Mouse (Mus musculus): ENCODE results near the gene Htra3. TPM values are rescaled to one million over a fixed set of nuclear protein-coding genes. Genes with fewer than 3 reads are reported as not detected.
A peak's percentile ranks its signal among the peaks of the same experiment; 100 is the strongest.

The Htra3 gene
- polyA plus RNA-seq, 1 experiment from 2014 or later, result 1.2 TPM

DNA sequence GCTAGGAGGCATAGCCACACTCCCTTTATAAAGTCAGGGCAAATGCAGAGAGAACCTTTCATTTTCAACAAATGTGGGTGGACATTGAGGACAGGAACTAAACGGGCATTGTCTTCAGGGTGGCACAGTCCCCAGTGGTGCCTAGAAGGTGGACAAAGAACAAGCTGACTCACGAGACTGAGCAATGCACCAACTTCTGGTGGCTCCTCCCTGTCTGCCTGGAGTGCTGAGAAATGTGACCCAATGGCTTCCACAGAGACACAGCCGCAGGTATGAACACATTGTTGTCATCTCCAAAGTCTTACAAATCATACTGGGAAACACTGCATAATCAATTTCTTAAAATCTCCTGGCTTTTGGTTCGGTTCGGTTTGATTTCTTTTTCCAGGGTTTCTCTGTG lies 37.9 kb upstream of the Htra3 start:
- Histone ChIP-seq H3K36me3 (no peaks in the 10 kb centered on the region), H3K4me3 (no peak overlapping the region), H3K4me1 (peaks cover under 1% of the 10 kb centered on the region), H3K9ac (no peak overlapping the region), H3K27me3 (replicated peaks) (no peaks in the 10 kb centered on the region), H3K4me2 (no peak overlapping the region), H3K9me3 (replicated peaks) (no peaks in the 10 kb centered on the region), H3K27ac (no peak overlapping the region)
- 60% methylated on average over 5 of the region's 5 CpGs for WGBS (ENCODE audit: insufficient replicate concordance)
- no peak for ATAC-seq

DNA sequence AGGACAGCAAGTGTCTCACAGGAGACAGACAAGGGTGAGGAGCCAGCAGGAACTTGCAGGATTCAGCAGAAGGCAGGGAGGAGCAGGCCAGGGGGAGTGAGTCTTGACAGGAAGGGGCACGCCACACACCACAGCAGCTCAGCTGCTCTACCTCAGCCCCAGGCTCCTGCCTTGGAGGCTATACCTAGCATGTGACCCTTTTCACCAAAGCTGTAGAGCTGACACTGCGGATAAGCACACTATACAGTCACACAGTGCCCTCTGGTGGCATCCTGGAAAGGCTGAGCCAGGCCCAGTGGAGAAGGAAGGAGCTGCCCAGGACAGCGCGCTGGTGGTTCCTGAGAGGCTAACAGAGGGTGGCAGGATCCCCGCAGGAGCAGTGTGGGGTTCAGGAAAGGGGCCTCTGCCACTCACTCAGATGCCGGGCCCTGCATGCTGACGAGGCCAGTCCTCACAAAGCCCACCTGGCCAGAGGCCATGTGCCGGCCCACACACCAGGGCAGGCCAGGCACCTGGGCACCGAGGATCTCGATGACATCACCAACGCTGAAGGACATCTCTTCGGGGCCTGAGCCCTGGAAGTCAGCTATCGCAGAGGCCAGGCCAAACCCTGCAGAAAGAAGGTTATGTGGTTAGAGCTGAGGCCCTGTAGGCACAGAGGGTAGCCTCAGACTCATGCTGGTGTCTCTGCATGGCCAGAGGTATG lies 34.2 kb upstream of the Htra3 start:
- 52% methylated on average over 13 of the region's 13 CpGs for WGBS (ENCODE audit: insufficient replicate concordance)

DNA sequence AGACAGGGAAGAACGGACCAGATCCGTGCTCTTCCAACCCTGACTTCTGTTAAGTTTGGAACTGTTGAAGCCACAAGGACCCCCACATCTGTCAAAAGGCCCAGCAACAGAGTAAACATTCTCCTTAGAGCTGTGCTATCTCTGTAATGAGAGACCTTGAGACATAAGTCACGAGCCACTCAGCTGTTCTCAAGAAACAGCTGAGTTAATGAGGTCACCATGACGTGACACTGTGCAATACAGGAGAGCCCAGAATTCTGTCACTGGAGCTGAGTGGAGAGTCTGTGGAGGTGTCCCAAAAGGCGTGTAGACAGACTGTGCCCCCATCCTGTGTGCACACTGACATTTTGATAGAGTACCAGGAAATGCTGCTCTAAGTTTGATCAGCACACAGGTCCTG lies 32.9 kb upstream of the Htra3 start:
- no peak for ATAC-seq
- 62% methylated on average over 5 of the region's 5 CpGs for WGBS (ENCODE audit: insufficient replicate concordance)
- no peaks in the 10 kb centered on the region for H3K36me3 ChIP-seq
- H3K9ac ChIP-seq, result no peak overlapping the region
- no peaks in the 10 kb centered on the region for H3K27me3 ChIP-seq (replicated peaks)
- H3K9me3 ChIP-seq (replicated peaks), result no peaks in the 10 kb centered on the region
- no peak overlapping the region for H3K4me2 ChIP-seq
- H3K27ac ChIP-seq, result no peak overlapping the region
- no peak overlapping the region for H3K4me3 ChIP-seq
- no peaks in the 10 kb centered on the region for H3K4me1 ChIP-seq

More for the DNA sequence above, 34.2 kb upstream of the Htra3 start:
- Histone ChIP-seq H3K9me3 (replicated peaks) (no peaks in the 10 kb centered on the region), H3K4me1 (no peaks in the 10 kb centered on the region), H3K4me2 (no peak overlapping the region), H3K27ac (no peak overlapping the region), H3K4me3 (no peak overlapping the region), H3K9ac (no peak overlapping the region), H3K36me3 (no peaks in the 10 kb centered on the region), H3K27me3 (replicated peaks) (no peaks in the 10 kb centered on the region)
- peak; percentile 53; the same call in 1 of the 2 replicates for ATAC-seq

DNA sequence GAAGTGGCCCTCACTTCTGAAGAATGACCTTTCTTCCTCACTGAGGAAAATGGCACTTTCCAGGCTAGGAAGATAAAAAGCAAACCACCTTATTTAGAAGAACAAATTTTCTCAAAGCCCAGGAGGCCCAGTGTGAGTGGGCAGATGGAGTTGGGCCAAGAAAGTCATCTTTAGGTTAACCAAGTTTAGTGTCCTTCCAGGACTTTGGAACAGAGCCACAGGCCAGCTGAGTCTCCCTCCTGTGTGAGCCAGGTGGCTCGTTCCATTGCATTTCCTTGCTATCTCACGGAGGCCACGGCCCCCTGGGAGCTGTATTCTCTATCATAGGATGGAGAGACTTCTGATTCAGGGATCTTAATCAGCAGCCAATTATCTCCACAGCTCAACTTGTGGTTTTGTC lies 31.3 kb upstream of the Htra3 start:
- Histone ChIP-seq H3K9ac (no peak overlapping the region), H3K4me2 (no peak overlapping the region), H3K4me1 (no peaks in the 10 kb centered on the region), H3K27me3 (replicated peaks) (no peaks in the 10 kb centered on the region), H3K27ac (no peak overlapping the region), H3K9me3 (replicated peaks) (no peaks in the 10 kb centered on the region), H3K4me3 (no peak overlapping the region), H3K36me3 (no peaks in the 10 kb centered on the region)
- no peak for ATAC-seq
- WGBS (ENCODE audit: insufficient replicate concordance), result 60% methylated on average over 3 of the region's 3 CpGs

DNA sequence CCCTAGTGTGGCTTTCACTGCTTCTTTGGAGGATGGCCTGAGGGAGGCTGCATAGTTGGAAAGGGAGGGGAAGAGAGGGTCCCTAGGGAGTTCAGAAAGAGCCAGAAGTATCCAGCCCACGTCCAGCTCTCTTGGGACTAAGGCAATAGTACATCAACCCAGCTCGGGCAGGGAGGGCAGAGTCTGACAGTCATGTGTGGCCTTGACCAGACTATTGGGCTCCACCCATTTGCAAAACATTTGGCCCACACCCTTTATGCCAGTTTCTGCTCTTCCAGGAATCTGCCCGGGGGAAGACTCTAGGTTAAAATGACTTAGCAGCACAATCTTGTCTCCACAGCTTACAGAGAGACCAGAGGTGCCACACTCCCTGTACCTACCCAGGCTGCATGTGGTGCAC lies 30.9 kb upstream of the Htra3 start:
- Histone ChIP-seq H3K4me3 (no peak overlapping the region), H3K36me3 (no peaks in the 10 kb centered on the region), H3K27me3 (replicated peaks) (no peaks in the 10 kb centered on the region), H3K9ac (no peak overlapping the region), H3K4me1 (no peaks in the 10 kb centered on the region), H3K9me3 (replicated peaks) (no peaks in the 10 kb centered on the region), H3K4me2 (no peak overlapping the region), H3K27ac (no peak overlapping the region)
- 50% methylated on average over 3 of the region's 3 CpGs for WGBS (ENCODE audit: insufficient replicate concordance)
- ATAC-seq, result no peak

DNA sequence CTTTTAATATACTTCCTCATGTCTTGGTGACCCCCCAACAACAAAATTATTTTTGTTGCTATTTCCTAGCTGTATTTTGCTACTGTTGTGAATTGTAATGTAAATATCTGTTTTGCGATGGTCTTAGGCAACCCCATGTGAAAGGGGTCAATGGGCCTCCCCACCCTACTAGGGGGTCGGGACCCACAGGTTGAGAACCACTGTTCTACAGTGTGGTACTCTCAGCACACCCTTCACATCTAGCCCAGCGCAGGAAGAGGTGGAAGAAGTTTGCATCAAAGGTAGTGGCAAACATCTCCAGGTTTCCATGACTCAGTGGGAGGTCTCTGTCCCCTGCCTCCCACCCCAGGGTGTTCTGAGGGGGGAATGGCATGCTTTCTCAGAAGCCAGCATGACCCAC lies 25.8 kb upstream of the Htra3 start:
- Histone ChIP-seq H3K4me3 (no peak overlapping the region), H3K4me1 (no peaks in the 10 kb centered on the region), H3K27ac (no peak overlapping the region), H3K9me3 (replicated peaks) (no peaks in the 10 kb centered on the region), H3K4me2 (no peak overlapping the region), H3K27me3 (replicated peaks) (no peaks in the 10 kb centered on the region), H3K36me3 (no peaks in the 10 kb centered on the region), H3K9ac (no peak overlapping the region)
- WGBS (ENCODE audit: insufficient replicate concordance), result 71% methylated on average over 3 of the region's 3 CpGs
- no peak for ATAC-seq

DNA sequence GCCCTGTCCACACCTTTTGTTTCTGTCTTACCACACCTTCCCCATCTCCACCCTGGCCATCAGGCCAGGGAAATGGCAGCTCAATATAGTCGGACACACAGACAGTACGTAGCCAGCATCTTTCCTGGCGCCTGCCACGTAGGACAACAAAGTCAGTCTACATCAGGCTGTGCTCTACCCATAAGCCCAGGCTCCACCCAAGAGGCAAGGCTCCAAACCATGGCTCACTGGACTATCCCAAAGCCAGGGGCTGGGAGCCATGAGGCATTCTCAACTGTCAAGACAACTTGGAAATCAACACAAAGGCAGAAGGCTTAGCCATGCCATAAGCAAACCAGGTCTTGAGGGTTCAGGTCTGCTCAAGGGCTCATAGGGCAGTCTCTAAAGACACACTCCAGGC lies 24.2 kb upstream of the Htra3 start:
- WGBS (ENCODE audit: insufficient replicate concordance), result 77% methylated on average over 4 of the region's 4 CpGs
- no peak for ATAC-seq
- H3K9me3 ChIP-seq (replicated peaks), result no peaks in the 10 kb centered on the region
- no peak overlapping the region for H3K4me2 ChIP-seq
- no peak overlapping the region for H3K27ac ChIP-seq
- H3K4me3 ChIP-seq, result no peak overlapping the region
- H3K27me3 ChIP-seq (replicated peaks), result no peaks in the 10 kb centered on the region
- H3K9ac ChIP-seq, result no peak overlapping the region
- H3K36me3 ChIP-seq, result peaks cover 2% of the 10 kb centered on the region; the same call in 1 of the 2 replicates
- no peaks in the 10 kb centered on the region for H3K4me1 ChIP-seq

DNA sequence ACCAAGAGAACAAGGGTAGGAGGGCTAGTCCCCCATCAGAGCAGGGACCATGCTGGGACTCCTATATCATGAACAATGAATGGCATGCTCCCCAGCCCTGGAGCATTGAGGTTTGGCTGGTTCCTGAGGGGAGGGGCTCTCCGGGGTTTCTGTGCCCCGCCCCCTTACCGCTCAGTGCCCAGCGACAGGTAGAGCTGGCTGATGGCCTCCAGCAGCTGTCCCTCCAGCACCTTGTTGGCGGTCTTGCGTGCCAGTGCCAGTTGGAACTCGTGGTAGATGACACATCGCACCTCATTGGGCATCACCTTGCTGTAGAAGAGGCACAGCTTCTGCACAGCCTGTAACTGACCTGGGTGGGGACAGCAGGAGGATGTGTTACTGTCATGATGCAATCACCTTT lies 23.6 kb upstream of the Htra3 start:
- Histone ChIP-seq H3K4me3 (no peak overlapping the region), H3K36me3 (peaks cover 2% of the 10 kb centered on the region; the same call in 1 of the 2 replicates), H3K4me1 (no peaks in the 10 kb centered on the region), H3K4me2 (no peak overlapping the region), H3K9me3 (replicated peaks) (no peaks in the 10 kb centered on the region), H3K9ac (no peak overlapping the region), H3K27me3 (replicated peaks) (no peaks in the 10 kb centered on the region), H3K27ac (no peak overlapping the region)
- no peak for ATAC-seq
- WGBS (ENCODE audit: insufficient replicate concordance), result 73% methylated on average over 8 of the region's 8 CpGs

DNA sequence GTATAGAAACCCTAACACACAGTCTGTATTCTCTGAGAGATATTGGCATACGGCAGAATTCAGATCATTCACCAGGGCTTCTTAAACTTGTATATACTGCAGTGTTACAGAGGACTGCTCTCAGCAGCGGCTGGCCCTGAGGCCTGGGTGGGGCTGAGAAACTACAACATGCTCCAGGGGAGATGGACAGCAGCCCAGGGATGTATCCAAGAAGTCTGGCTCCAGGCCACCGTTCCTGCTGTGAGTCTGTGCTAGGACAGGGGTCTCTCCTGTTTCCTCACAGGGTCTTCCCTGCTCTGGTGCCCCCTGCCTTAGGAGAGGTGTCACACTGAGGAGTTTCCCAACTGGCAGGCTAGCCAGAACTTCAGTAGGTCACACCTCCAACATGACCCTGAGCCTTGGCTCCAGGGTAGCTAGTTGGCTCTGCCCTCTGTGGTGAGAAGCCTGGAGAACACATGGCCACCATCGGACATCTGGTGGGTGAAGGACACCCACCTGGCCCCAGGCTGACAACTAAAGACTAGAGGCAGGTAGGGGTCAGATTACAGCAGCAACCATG lies 23.1 kb upstream of the Htra3 start:
- H3K4me2 ChIP-seq, result no peak overlapping the region
- H3K9me3 ChIP-seq (replicated peaks), result no peaks in the 10 kb centered on the region
- no peak overlapping the region for H3K27ac ChIP-seq
- WGBS (ENCODE audit: insufficient replicate concordance), result 67% methylated on average over 4 of the region's 4 CpGs
- no peak overlapping the region for H3K4me3 ChIP-seq
- no peaks in the 10 kb centered on the region for H3K27me3 ChIP-seq (replicated peaks)
- H3K4me1 ChIP-seq, result no peaks in the 10 kb centered on the region
- H3K36me3 ChIP-seq, result peaks cover 2% of the 10 kb centered on the region; the same call in 1 of the 2 replicates
- no peak for ATAC-seq
- H3K9ac ChIP-seq, result no peak overlapping the region

DNA sequence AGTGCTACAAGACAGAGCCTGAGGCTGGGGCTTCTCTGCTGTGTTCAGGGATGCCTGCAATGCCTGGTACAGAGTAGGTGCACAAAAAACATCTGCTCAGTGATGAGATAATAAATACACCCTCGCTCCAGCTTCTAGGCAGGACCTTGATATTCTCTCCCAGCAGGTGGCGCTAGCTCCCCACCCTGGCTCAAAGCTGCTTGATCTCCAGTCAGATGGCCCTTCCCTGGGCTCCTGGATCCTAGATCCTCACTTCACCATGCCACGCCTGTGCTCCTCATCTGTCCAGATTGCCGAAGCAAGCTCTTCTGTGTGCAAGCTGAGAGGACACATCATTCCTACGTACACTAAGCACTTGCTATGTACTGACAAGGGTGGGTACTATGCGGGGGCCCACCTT lies 21.5 kb upstream of the Htra3 start:
- H3K4me1 ChIP-seq, result no peaks in the 10 kb centered on the region
- no peak overlapping the region for H3K4me3 ChIP-seq
- H3K9ac ChIP-seq, result no peak overlapping the region
- 37% methylated on average over 6 of the region's 6 CpGs for WGBS (ENCODE audit: insufficient replicate concordance)
- H3K9me3 ChIP-seq (replicated peaks), result no peaks in the 10 kb centered on the region
- H3K27me3 ChIP-seq (replicated peaks), result no peaks in the 10 kb centered on the region
- no peak for ATAC-seq
- H3K36me3 ChIP-seq, result peaks cover 2% of the 10 kb centered on the region; the same call in 1 of the 2 replicates
- no peak overlapping the region for H3K4me2 ChIP-seq
- H3K27ac ChIP-seq, result no peak overlapping the region

DNA sequence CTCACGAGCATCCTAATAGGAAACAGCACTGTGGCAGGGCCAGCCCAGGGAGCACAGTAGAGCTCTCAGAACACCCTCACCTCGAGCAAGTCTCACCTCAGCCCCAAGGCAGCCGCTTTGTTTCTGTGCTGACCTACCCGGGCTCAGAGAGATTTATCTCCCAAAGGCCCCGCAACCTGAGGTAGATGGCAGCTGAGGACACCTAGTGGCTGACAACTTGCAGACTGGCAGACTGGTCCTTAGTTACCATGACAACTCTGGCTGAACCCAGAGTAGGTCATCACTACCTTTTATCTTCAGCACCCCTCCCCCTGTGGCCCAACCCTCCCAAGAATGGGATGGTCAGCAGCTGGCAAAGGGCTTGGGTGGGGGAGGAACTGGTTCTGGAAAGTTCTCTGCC lies 16.2 kb upstream of the Htra3 start:
- WGBS (ENCODE audit: insufficient replicate concordance), result 28% methylated on average over 5 of the region's 5 CpGs
- Histone ChIP-seq H3K9me3 (replicated peaks) (no peaks in the 10 kb centered on the region), H3K4me2 (no peak overlapping the region), H3K36me3 (peaks cover 2% of the 10 kb centered on the region; the same call in 1 of the 2 replicates), H3K27me3 (replicated peaks) (no peaks in the 10 kb centered on the region), H3K27ac (no peak overlapping the region), H3K4me3 (no peak overlapping the region), H3K4me1 (no peaks in the 10 kb centered on the region), H3K9ac (no peak overlapping the region)
- no peak for ATAC-seq

DNA sequence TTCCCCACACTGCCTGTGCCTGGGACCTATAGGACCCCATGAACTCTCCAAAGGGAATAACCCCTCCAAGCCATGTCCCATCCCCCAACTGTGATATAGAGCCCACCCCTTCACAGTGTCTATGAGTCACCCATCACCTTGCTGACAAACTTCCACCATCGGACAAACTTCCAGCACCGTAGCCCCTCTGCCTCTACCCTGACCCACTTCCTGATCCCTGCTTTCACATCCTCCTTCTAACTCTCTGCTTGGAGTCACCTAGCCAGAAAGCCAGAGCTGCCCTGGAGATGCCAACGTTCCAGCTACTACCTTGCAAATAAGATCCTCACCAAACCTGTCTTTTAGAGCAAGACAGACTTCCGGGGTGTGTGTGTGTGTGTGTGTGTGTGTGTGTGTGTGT lies 14.1 kb upstream of the Htra3 start:
- no peak overlapping the region for H3K4me3 ChIP-seq

DNA sequence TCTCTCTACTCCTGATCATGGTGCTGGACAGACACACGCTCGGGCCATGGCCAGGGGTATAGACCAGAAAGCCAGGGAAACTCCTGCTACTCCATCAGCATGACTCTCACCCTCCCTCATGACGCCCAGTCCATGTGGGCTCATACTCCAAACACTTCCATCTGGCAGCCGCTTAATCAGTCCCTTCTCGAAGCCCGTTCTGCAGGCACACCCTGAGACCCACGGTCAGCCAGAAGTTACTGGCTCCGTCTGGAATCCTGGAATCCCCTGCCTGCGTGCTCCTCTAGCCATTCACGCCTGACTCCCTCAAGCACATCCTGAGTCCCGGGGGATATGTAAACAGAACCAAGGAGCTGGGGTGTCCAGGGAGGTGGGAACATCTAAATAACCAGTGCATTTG lies 11.7 kb upstream of the Htra3 start:
- no peak for ATAC-seq
- Histone ChIP-seq H3K27ac (no peak overlapping the region), H3K4me2 (no peak overlapping the region), H3K9ac (no peak overlapping the region), H3K36me3 (no peaks in the 10 kb centered on the region), H3K9me3 (replicated peaks) (no peaks in the 10 kb centered on the region), H3K4me1 (peaks cover 3% of the 10 kb centered on the region; the same call in 1 of the 2 replicates), H3K4me3 (no peak overlapping the region), H3K27me3 (replicated peaks) (no peaks in the 10 kb centered on the region)
- WGBS (ENCODE audit: insufficient replicate concordance), result 50% methylated on average over 11 of the region's 11 CpGs

More for the DNA sequence above, 14.1 kb upstream of the Htra3 start:
- no peak overlapping the region for H3K4me2 ChIP-seq
- 32% methylated on average over 4 of the region's 4 CpGs for WGBS (ENCODE audit: insufficient replicate concordance)
- no peak for ATAC-seq
- no peaks in the 10 kb centered on the region for H3K4me1 ChIP-seq
- no peaks in the 10 kb centered on the region for H3K27me3 ChIP-seq (replicated peaks)
- H3K27ac ChIP-seq, result no peak overlapping the region
- no peaks in the 10 kb centered on the region for H3K9me3 ChIP-seq (replicated peaks)
- H3K36me3 ChIP-seq, result no peaks in the 10 kb centered on the region
- no peak overlapping the region for H3K9ac ChIP-seq

Data from liver, embryonic 12.5 days (tissue).